Mouse (Mus musculus): ENCODE measurements around the gene Pi4k2a.

Pi4k2a gene

GRCm38 (mm10) chr19:42167489-42167888, 77.2 kb downstream of the Pi4k2a start:
- no peak for DNase-seq

GRCm38 (mm10) chr19:42169322-42169975, 79.2 kb downstream of the Pi4k2a start:
- peak; percentile 93 for DNase-seq

GRCm38 (mm10) chr19:42170025-42170969, 80.0 kb downstream of the Pi4k2a start:
- DNase-seq = peak; percentile 99

Measured in heart, adult 11 months (tissue).